Mouse (Mus musculus): ENCODE data around the gene Ppp1r35. TPM values are rescaled to one million over a fixed set of nuclear protein-coding genes. Genes with fewer than 3 reads are reported as not detected.

Ppp1r35 gene
- polyA plus RNA-seq, 1 experiment from 2014 or later = 14.8 TPM

- Histone ChIP-seq H3K9ac (ENCODE audit: low read depth, low read length) (no peak overlapping the region), H3K4me1 (ENCODE audit: control insufficient read depth, low read depth, low read length) (peaks cover 37% of the 10 kb centered on the region), H3K27ac (ENCODE audit: low read length) (no peak overlapping the region)
These were observed 2.9 kb upstream of the Ppp1r35 start for GRCm38 (mm10) chr5:137775587-137776290.

DNA sequence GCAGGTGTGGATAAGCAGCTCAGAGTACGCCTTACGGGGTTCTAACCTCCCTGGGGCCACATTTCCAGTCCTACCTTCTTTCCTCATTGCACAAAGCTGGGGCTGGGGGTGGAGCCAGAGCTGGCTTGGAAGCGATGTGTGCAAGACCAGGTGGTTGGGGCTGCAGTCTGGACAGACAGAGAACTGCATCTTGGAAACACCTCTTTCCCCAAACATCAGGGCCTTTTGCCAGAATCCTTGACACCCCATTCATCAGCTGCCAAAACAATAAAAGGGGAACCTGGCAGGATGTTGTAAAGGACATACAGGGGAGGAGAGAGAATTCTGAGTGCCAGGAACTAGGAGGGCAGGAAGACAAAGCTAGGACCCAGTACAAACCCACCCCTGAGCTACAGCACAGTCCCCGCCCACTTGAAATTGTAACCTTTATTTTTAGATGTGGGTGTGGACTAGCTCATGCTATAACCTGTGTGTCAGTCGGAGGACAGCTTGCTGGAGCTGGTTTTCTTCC is 2.2 kb upstream of the Ppp1r35 start:
- H3K9me3 ChIP-seq (replicated peaks; ENCODE audit: control insufficient read depth, low read length) = no peaks in the 10 kb centered on the region
- no peak overlapping the region for H3K4me3 ChIP-seq (ENCODE audit: low read depth, low read length)
- peaks cover 7% of the 10 kb centered on the region for H3K36me3 ChIP-seq (ENCODE audit: control insufficient read depth, insufficient read depth)
- 12% methylated on average over 5 of the region's 5 CpGs for WGBS (ENCODE audit: insufficient replicate concordance)
- no peak overlapping the region; the same call in 1 of the 2 replicates for H3K4me2 ChIP-seq (ENCODE audit: low read depth, low read length)
- no peaks in the 10 kb centered on the region for H3K27me3 ChIP-seq (ENCODE audit: control insufficient read depth, insufficient read depth, low read depth, low read length)
- H3K4me1 ChIP-seq (ENCODE audit: control insufficient read depth, low read depth, low read length) = peaks cover 37% of the 10 kb centered on the region
- peak overlapping the region; percentile 25; the same call in 1 of the 2 replicates for H3K27ac ChIP-seq (ENCODE audit: low read length)
- H3K9ac ChIP-seq (ENCODE audit: low read depth, low read length) = no peak overlapping the region; the same call in 1 of the 2 replicates
- no peak; the same call in 1 of the 2 replicates for ATAC-seq (ENCODE audit: low read depth)

More at GRCm38 (mm10) chr5:137775587-137776290, 2.9 kb upstream of the Ppp1r35 start:
- Histone ChIP-seq H3K4me3 (ENCODE audit: low read depth, low read length) (no peak overlapping the region), H3K9me3 (replicated peaks; ENCODE audit: control insufficient read depth, low read length) (no peaks in the 10 kb centered on the region), H3K27me3 (ENCODE audit: control insufficient read depth, insufficient read depth, low read depth, low read length) (no peaks in the 10 kb centered on the region), H3K36me3 (ENCODE audit: control insufficient read depth, insufficient read depth) (peaks cover 3% of the 10 kb centered on the region; the same call in 1 of the 2 replicates), H3K4me2 (ENCODE audit: low read depth, low read length) (no peak overlapping the region)
- no peak for ATAC-seq (ENCODE audit: low read depth)
- 74% methylated on average over 2 of the region's 2 CpGs for WGBS (ENCODE audit: insufficient replicate concordance)

- no peak overlapping the region for H3K9ac ChIP-seq (ENCODE audit: low read depth, low read length)
- peaks cover 16% of the 10 kb centered on the region for H3K36me3 ChIP-seq (ENCODE audit: control insufficient read depth, insufficient read depth)
- H3K27me3 ChIP-seq (ENCODE audit: control insufficient read depth, insufficient read depth, low read depth, low read length) = no peaks in the 10 kb centered on the region
- 64% methylated on average over 7 of the region's 7 CpGs for WGBS (ENCODE audit: insufficient replicate concordance)
- no peaks in the 10 kb centered on the region for H3K9me3 ChIP-seq (replicated peaks; ENCODE audit: control insufficient read depth, low read length)
- H3K4me3 ChIP-seq (ENCODE audit: low read depth, low read length) = no peak overlapping the region
- no peak for ATAC-seq (ENCODE audit: low read depth)
- H3K27ac ChIP-seq (ENCODE audit: low read length) = no peak overlapping the region
- H3K4me2 ChIP-seq (ENCODE audit: low read depth, low read length) = no peak overlapping the region
- H3K4me1 ChIP-seq (ENCODE audit: control insufficient read depth, low read depth, low read length) = peaks cover 37% of the 10 kb centered on the region
These were observed 1.3 kb upstream of the Ppp1r35 start for GRCm38 (mm10) chr5:137777267-137777845.

GRCm38 (mm10) chr5:137779053-137779933 is 644 bp downstream of the Ppp1r35 start:
- no peaks in the 10 kb centered on the region for H3K27me3 ChIP-seq (ENCODE audit: control insufficient read depth, insufficient read depth, low read depth, low read length)
- H3K4me3 ChIP-seq (ENCODE audit: low read depth, low read length) = peak overlapping the region; percentile 99
- H3K4me1 ChIP-seq (ENCODE audit: control insufficient read depth, low read depth, low read length) = peaks cover 47% of the 10 kb centered on the region
- H3K9ac ChIP-seq (ENCODE audit: low read depth, low read length) = peak overlapping the region; percentile 98
- H3K4me2 ChIP-seq (ENCODE audit: low read depth, low read length) = peak overlapping the region; percentile 99
- ATAC-seq (ENCODE audit: low read depth) = peak; percentile 68
- under 1% methylated on average over 75 of the region's 83 CpGs for WGBS (ENCODE audit: insufficient replicate concordance)
- H3K9me3 ChIP-seq (replicated peaks; ENCODE audit: control insufficient read depth, low read length) = no peaks in the 10 kb centered on the region
- H3K27ac ChIP-seq (ENCODE audit: low read length) = peak overlapping the region; percentile 95
- peaks cover 29% of the 10 kb centered on the region for H3K36me3 ChIP-seq (ENCODE audit: control insufficient read depth, insufficient read depth)

- Histone ChIP-seq H3K27me3 (ENCODE audit: control insufficient read depth, insufficient read depth, low read depth, low read length) (no peaks in the 10 kb centered on the region), H3K4me2 (ENCODE audit: low read depth, low read length) (no peak overlapping the region), H3K4me1 (ENCODE audit: control insufficient read depth, low read depth, low read length) (peaks cover 48% of the 10 kb centered on the region), H3K4me3 (ENCODE audit: low read depth, low read length) (no peak overlapping the region), H3K9me3 (replicated peaks; ENCODE audit: control insufficient read depth, low read length) (no peaks in the 10 kb centered on the region), H3K27ac (ENCODE audit: low read length) (no peak overlapping the region), H3K36me3 (ENCODE audit: control insufficient read depth, insufficient read depth) (peaks cover 29% of the 10 kb centered on the region), H3K9ac (ENCODE audit: low read depth, low read length) (no peak overlapping the region)
- 84% methylated on average over 7 of the region's 7 CpGs for WGBS (ENCODE audit: insufficient replicate concordance)
- ATAC-seq (ENCODE audit: low read depth) = no peak
These were observed 3.0 kb downstream of the Ppp1r35 start for GRCm38 (mm10) chr5:137781661-137782060.

- H3K4me3 ChIP-seq (ENCODE audit: low read depth, low read length) = no peak overlapping the region
- peak overlapping the region; percentile 27; the same call in 1 of the 2 replicates for H3K9ac ChIP-seq (ENCODE audit: low read depth, low read length)
- H3K27me3 ChIP-seq (ENCODE audit: control insufficient read depth, insufficient read depth, low read depth, low read length) = no peaks in the 10 kb centered on the region
- H3K4me2 ChIP-seq (ENCODE audit: low read depth, low read length) = 0 out of 2 replicates have a peak overlapping the region, but pooled peaks have one; percentile 99
- ATAC-seq (ENCODE audit: low read depth) = no peak
- no peak overlapping the region for H3K27ac ChIP-seq (ENCODE audit: low read length)
- H3K9me3 ChIP-seq (replicated peaks; ENCODE audit: control insufficient read depth, low read length) = no peaks in the 10 kb centered on the region
- WGBS (ENCODE audit: insufficient replicate concordance) = 77% methylated on average over 13 of the region's 13 CpGs
- peaks cover 29% of the 10 kb centered on the region for H3K36me3 ChIP-seq (ENCODE audit: control insufficient read depth, insufficient read depth)
- peaks cover 43% of the 10 kb centered on the region for H3K4me1 ChIP-seq (ENCODE audit: control insufficient read depth, low read depth, low read length)
These were observed 4.3 kb downstream of the Ppp1r35 start for GRCm38 (mm10) chr5:137782776-137783522.

DNA sequence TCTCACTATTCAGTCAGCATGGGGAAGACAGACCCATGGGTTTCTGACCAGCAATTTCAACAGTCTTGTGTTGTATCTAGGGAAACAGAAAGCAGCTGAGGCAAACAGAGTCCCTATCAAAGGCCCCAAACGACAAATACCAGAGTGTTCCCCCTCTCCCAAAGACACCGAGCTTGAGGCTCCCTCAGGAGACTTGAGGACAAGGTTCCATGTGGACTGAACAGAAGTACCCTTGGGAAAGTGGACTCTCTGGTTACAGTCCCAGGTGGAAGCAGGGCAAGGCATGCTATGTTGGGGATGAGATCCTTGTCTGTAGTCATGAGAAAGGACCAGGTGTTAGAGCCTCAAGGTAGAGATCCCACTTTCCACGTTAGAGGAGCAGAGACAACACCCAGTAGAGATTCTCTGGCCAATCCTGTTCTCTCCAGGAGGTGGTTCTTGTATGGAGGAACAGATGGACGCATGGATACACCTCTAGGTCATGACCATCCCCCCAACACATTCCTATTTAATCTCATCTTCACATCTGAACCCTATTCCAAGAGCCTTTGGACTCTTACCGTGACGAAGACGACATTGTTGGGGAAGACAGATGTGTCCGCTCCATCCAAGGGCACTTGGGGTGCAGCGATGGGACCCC is 5.4 kb downstream of the Ppp1r35 start:
- peaks cover 41% of the 10 kb centered on the region for H3K4me1 ChIP-seq (ENCODE audit: control insufficient read depth, low read depth, low read length)
- H3K36me3 ChIP-seq (ENCODE audit: control insufficient read depth, insufficient read depth) = peaks cover 29% of the 10 kb centered on the region
- no peaks in the 10 kb centered on the region for H3K27me3 ChIP-seq (ENCODE audit: control insufficient read depth, insufficient read depth, low read depth, low read length)
- 50% methylated on average over 9 of the region's 9 CpGs for WGBS (ENCODE audit: insufficient replicate concordance)
- H3K9me3 ChIP-seq (replicated peaks; ENCODE audit: control insufficient read depth, low read length) = no peaks in the 10 kb centered on the region
- 0 out of 2 replicates have a peak overlapping the region, but pooled peaks have one; percentile 20 for H3K27ac ChIP-seq (ENCODE audit: low read length)
- H3K9ac ChIP-seq (ENCODE audit: low read depth, low read length) = peak overlapping the region; percentile 95
- H3K4me3 ChIP-seq (ENCODE audit: low read depth, low read length) = peak overlapping the region; percentile 88
- H3K4me2 ChIP-seq (ENCODE audit: low read depth, low read length) = peak overlapping the region; percentile 99
- ATAC-seq (ENCODE audit: low read depth) = no peak

GRCm38 (mm10) chr5:137784546-137784945 is 5.9 kb downstream of the Ppp1r35 start:
- H3K4me2 ChIP-seq (ENCODE audit: low read depth, low read length) = peak overlapping the region; percentile 99
- H3K4me3 ChIP-seq (ENCODE audit: low read depth, low read length) = peak overlapping the region; percentile 88
- no peaks in the 10 kb centered on the region for H3K27me3 ChIP-seq (ENCODE audit: control insufficient read depth, insufficient read depth, low read depth, low read length)
- H3K9ac ChIP-seq (ENCODE audit: low read depth, low read length) = peak overlapping the region; percentile 95
- H3K9me3 ChIP-seq (replicated peaks; ENCODE audit: control insufficient read depth, low read length) = no peaks in the 10 kb centered on the region
- peaks cover 29% of the 10 kb centered on the region for H3K36me3 ChIP-seq (ENCODE audit: control insufficient read depth, insufficient read depth)
- H3K4me1 ChIP-seq (ENCODE audit: control insufficient read depth, low read depth, low read length) = peaks cover 39% of the 10 kb centered on the region
- 65% methylated on average over 14 of the region's 14 CpGs for WGBS (ENCODE audit: insufficient replicate concordance)
- no peak for ATAC-seq (ENCODE audit: low read depth)
- H3K27ac ChIP-seq (ENCODE audit: low read length) = peak overlapping the region; percentile 100; the same call in 1 of the 2 replicates

All from liver, embryonic 16.5 days (tissue).